In genomic region chr11:120183708-120184107, GRCm38 (mm10) we compare ENCODE assay signal across 11 mouse cellular contexts. TPM values are rescaled to one million over a fixed set of nuclear protein-coding genes. Genes with fewer than 3 reads are reported as not detected.
A peak's percentile ranks its signal among the peaks of the same experiment; 100 is the strongest.
DNase-seq lines count a peak whose midpoint lies in the region; ATAC-seq and TF ChIP-seq lines count a peak whose summit lies in the region.
"Had no signal": no experiment of that assay in that cellular context is flagged by ENCODE, and none has a peak within 500 bp of the region (broad histone marks: within the 10 kb centered on the region; RNA-seq: fewer than 3 reads in every experiment).

No protein-coding gene starts in this region.

- H3K27ac ChIP-seq in heart, adult 2 months = peak overlapping the region; percentile 99
- H3K27ac ChIP-seq in spleen, adult 2 months (ENCODE audit: insufficient read depth, low read length) = 0 out of 2 replicates have a peak overlapping the region, but pooled peaks have one; percentile 79
- H3K27ac ChIP-seq in intestine, postnatal 0 days (ENCODE audit: low read depth, low read length) = no peak overlapping the region
- peak overlapping the region; percentile 92 for H3K27ac ChIP-seq in stomach, embryonic 16.5 days (ENCODE audit: low read length)

- WGBS in heart, adult 2 months = 74% methylated on average over 11 of the region's 11 CpGs
- WGBS in spleen, adult 2 months = 90% methylated on average over 11 of the region's 11 CpGs
- WGBS in intestine, postnatal 0 days = 55% methylated on average over 11 of the region's 11 CpGs
- WGBS in stomach, embryonic 16.5 days = 37% methylated on average over 11 of the region's 11 CpGs

- H3K79me2 ChIP-seq in heart, adult 2 months (replicated peaks; ENCODE audit: control insufficient read depth, insufficient read depth, low read length) = no peaks in the 10 kb centered on the region

- H3K36me3 ChIP-seq in heart, adult 2 months (ENCODE audit: control insufficient read depth, insufficient read depth, low read length) = no peaks in the 10 kb centered on the region
- no peaks in the 10 kb centered on the region for H3K36me3 ChIP-seq in spleen, adult 2 months (ENCODE audit: control insufficient read depth, insufficient read depth, low read length)
- 0 out of 2 replicates have a peak, but pooled peaks cover 4% of the 10 kb centered on the region for H3K36me3 ChIP-seq in intestine, postnatal 0 days (ENCODE audit: control insufficient read depth, insufficient read depth)
- H3K36me3 ChIP-seq in stomach, embryonic 16.5 days (ENCODE audit: control insufficient read depth, insufficient read depth, low read length) = no peaks in the 10 kb centered on the region

- TF ChIP-seq EP300 in heart, adult 2 months (IDR thresholded peaks at IDR 0.05; ENCODE audit: insufficient read depth, low read depth, low read length) = no peak

- H3K4me2 ChIP-seq in intestine, postnatal 0 days (replicated peaks; ENCODE audit: low read depth) = peak overlapping the region; percentile 84; the same call in 1 of the 2 replicates
- H3K4me2 ChIP-seq in stomach, embryonic 16.5 days (ENCODE audit: low read depth, low read length) = peak overlapping the region; percentile 95; the same call in 1 of the 2 replicates

- H3K4me1 ChIP-seq in heart, adult 2 months (ENCODE audit: control insufficient read depth, insufficient read depth, low read length) = peaks cover 10% of the 10 kb centered on the region
- peaks cover 2% of the 10 kb centered on the region; the same call in 1 of the 2 replicates for H3K4me1 ChIP-seq in spleen, adult 2 months (ENCODE audit: control insufficient read depth, insufficient read depth, insufficient read length)
- peaks cover 9% of the 10 kb centered on the region; the same call in 1 of the 2 replicates for H3K4me1 ChIP-seq in intestine, postnatal 0 days (replicated peaks; ENCODE audit: control insufficient read depth, insufficient read depth, low read length)
- H3K4me1 ChIP-seq in stomach, embryonic 16.5 days (ENCODE audit: control insufficient read depth, insufficient read depth, low read length) = peaks cover 37% of the 10 kb centered on the region

- H3K27me3 ChIP-seq in heart, adult 2 months (ENCODE audit: control insufficient read depth, insufficient read depth, low read length) = no peaks in the 10 kb centered on the region
- peaks cover 11% of the 10 kb centered on the region for H3K27me3 ChIP-seq in spleen, adult 2 months (ENCODE audit: control insufficient read depth, insufficient read depth, low read length)
- no peaks in the 10 kb centered on the region for H3K27me3 ChIP-seq in intestine, postnatal 0 days (replicated peaks; ENCODE audit: control insufficient read depth, insufficient read depth, low read length)
- no peaks in the 10 kb centered on the region for H3K27me3 ChIP-seq in stomach, embryonic 16.5 days (ENCODE audit: control insufficient read depth, insufficient read depth, low read length)

- TF ChIP-seq POLR2A in heart, adult 2 months (IDR thresholded peaks at IDR 0.05; ENCODE audit: insufficient read depth, low read depth, low read length) = no peak
- no peak for TF ChIP-seq POLR2A in spleen, adult 2 months (IDR thresholded peaks at IDR 0.05; ENCODE audit: low read depth, low read length)

- no peak overlapping the region for H3K9ac ChIP-seq in heart, adult 2 months (ENCODE audit: low read depth, low read length)
- H3K9ac ChIP-seq in intestine, postnatal 0 days (ENCODE audit: low read depth, low read length) = no peak overlapping the region; the same call in 1 of the 2 replicates
- peak overlapping the region; percentile 99 for H3K9ac ChIP-seq in stomach, embryonic 16.5 days (ENCODE audit: low read length)

- intact Hi-C loops in heart, adult 2 months (cut with DNase I) = loop anchor here (2.0 kb wide), 2 partner anchors 15 to 121 kb away; no protein-coding TSS in a partner anchor

- no peaks in the 10 kb centered on the region for H3K9me3 ChIP-seq in intestine, postnatal 0 days (ENCODE audit: control insufficient read depth)
- no peaks in the 10 kb centered on the region for H3K9me3 ChIP-seq in stomach, embryonic 16.5 days (replicated peaks; ENCODE audit: control insufficient read depth, low read length)

- no peak overlapping the region for H3K4me3 ChIP-seq in heart, adult 2 months
- no peak overlapping the region for H3K4me3 ChIP-seq in spleen, adult 2 months (ENCODE audit: extremely low read depth, insufficient read depth, insufficient read length)
- no peak overlapping the region for H3K4me3 ChIP-seq in intestine, postnatal 0 days (ENCODE audit: low read depth, low read length)
- H3K4me3 ChIP-seq in stomach, embryonic 16.5 days (replicated peaks; ENCODE audit: low read length) = no peak overlapping the region

- no peak for DNase-seq in heart, adult 2 months
- DNase-seq in heart, adult 11 months = no peak
- no peak for DNase-seq in spleen, adult 2 months (ENCODE audit: low read depth in 1 of 2, low spot score in 2 of 2)
- DNase-seq in spleen, postnatal 36 days (ENCODE audit: low spot score in 2 of 2) = no peak
- DNase-seq in layer of hippocampus, adult 9-10 months (ENCODE audit: low spot score) = no peak
- no peak for DNase-seq in layer of hippocampus, postnatal 36 days
- DNase-seq: kidney, adult 9 months; right cerebral cortex, adult 18-20 months had no signal

- no peak for TF ChIP-seq CTCF in heart, adult 2 months (IDR thresholded peaks at IDR 0.05)
- no peak for TF ChIP-seq CTCF in spleen, adult 2 months (IDR thresholded peaks at IDR 0.05; ENCODE audit: extremely low read depth, insufficient read depth, insufficient read length, insufficient replicate concordance)
- TF ChIP-seq CTCF in intestine, postnatal 0 days (IDR thresholded peaks at IDR 0.05; ENCODE audit: low read depth) = no peak

- ATAC-seq in intestine, postnatal 0 days = no peak
- ATAC-seq in stomach, embryonic 16.5 days (ENCODE audit: insufficient read depth, low FRiP score) = no peak
- ATAC-seq: activated CD4-positive, CD25-positive, alpha-beta regulatory T cell, adult 4 months had no signal

RNA-seq across cellular contexts. Expression of gene Slc38a10, which starts 32.6 kb away (rescaled TPM):
- 10 to 100 TPM; 83.1 to 89.6 TPM for total RNA-seq in heart, adult 2 months (2021)
- polyA plus RNA-seq in heart, adult 2 months (2012; rRNA removed) = 84.5 and 128 TPM in 2 replicates
- polyA plus RNA-seq in spleen, adult 2 months (2012; rRNA removed) = 81.9 and 94.2 TPM in 2 replicates
- 56.4 and 57.3 TPM in 2 replicates for polyA plus RNA-seq in intestine, postnatal 0 days (2015; fragmentation: Nextera tagmentation; extraction: Ambion mirVana)
- polyA plus RNA-seq in stomach, embryonic 16.5 days (2015; fragmentation: Nextera tagmentation; extraction: Ambion mirVana) = 95.9 and 99.2 TPM in 2 replicates
- 10 to 100 TPM; 80.2 to 86.1 TPM for total RNA-seq in layer of hippocampus, postnatal 36 days (2021)

RNA-seq across cellular contexts. Expression of gene Bahcc1, which starts 49.0 kb away (rescaled TPM):
- total RNA-seq in heart, adult 2 months (2021) = 1 to 10 TPM; 5.4 to 9.7 TPM
- 5.9 and 6.4 TPM in 2 replicates for polyA plus RNA-seq in heart, adult 2 months (2012; rRNA removed)
- 3.6 and 4.0 TPM in 2 replicates for polyA plus RNA-seq in spleen, adult 2 months (2012; rRNA removed)
- polyA plus RNA-seq in intestine, postnatal 0 days (2015; fragmentation: Nextera tagmentation; extraction: Ambion mirVana) = 3.1 and 4.2 TPM in 2 replicates
- 4.5 and 5.6 TPM in 2 replicates for polyA plus RNA-seq in stomach, embryonic 16.5 days (2015; fragmentation: Nextera tagmentation; extraction: Ambion mirVana)
- 10 to 100 TPM; 19.6 to 20.0 TPM for total RNA-seq in layer of hippocampus, postnatal 36 days (2021)
- polyA plus RNA-seq: activated CD4-positive, CD25-positive, alpha-beta regulatory T cell, adult 4 months had no signal
